Mouse (Mus musculus) neutrophil, adult 83 days (primary cell): ENCODE measurements around the gene Mad2l1bp. TPM values are rescaled to one million over a fixed set of nuclear protein-coding genes. Genes with fewer than 3 reads are reported as not detected.

Experiments
- total RNA-seq, 2 experiments: library from RNA; stranded (reverse); gene quantifications; one replicate each; pipeline ENCODE4 v1.2.4; 2023

Mad2l1bp gene
- total RNA-seq = 10 to 100 TPM; 16.6 to 20.6 TPM

GRCm38 (mm10) chr17:46152847-46153782, at the start of gene Mad2l1bp:
Gene Mad2l1bp, minus strand, starts transcription at chr17:46153553.

GRCm38 (mm10) chr17:46202421-46203071, 49.2 kb upstream of the Mad2l1bp start, which contains the start of the genes Polh and Xpo5:
Gene Polh, minus strand, starts transcription at chr17:46202645.
Gene Xpo5, plus strand, starts transcription at chr17:46202782.

GRCm38 (mm10) chr17:46160686-46161085, 7.3 kb upstream of the Mad2l1bp start, which contains the start of gene Gtpbp2:
Gene Gtpbp2, plus strand, starts transcription at chr17:46161032.

GRCm38 (mm10) chr17:46143578-46144423, 9.6 kb downstream of the Mad2l1bp start, which contains the start of gene Rsph9:
Gene Rsph9, minus strand, starts transcription at chr17:46144216.

GRCm38 (mm10) chr17:46110402-46111289, 42.7 kb downstream of the Mad2l1bp start, which contains the start of gene Mrps18a:
Gene Mrps18a, plus strand, starts transcription at chr17:46110986.

Other genes with a start within 250 kb of the Mad2l1bp start
- gene Vegfa, start 121.2 kb downstream of the Mad2l1bp start, total RNA-seq = 10 to 100 TPM; 33.7 to 40.6 TPM
- gene Mrps18a, start 42.6 kb downstream of the Mad2l1bp start, total RNA-seq = 10 to 100 TPM; 24.6 to 26.4 TPM
- under 1 TPM in 1 of 2 experiments, not detected in 1; 0.61 TPM for gene Rsph9, start 9.3 kb downstream of the Mad2l1bp start, total RNA-seq
- 100 to 1,000 TPM; 128 to 138 TPM for gene Gtpbp2, start 7.5 kb upstream of the Mad2l1bp start, total RNA-seq
- 10 to 100 TPM; 21.0 TPM for gene Polh, start 49.1 kb upstream of the Mad2l1bp start, total RNA-seq
- gene Xpo5, start 49.2 kb upstream of the Mad2l1bp start, total RNA-seq = 10 to 100 TPM; 20.3 to 22.9 TPM
- gene Polr1c, start 94.5 kb upstream of the Mad2l1bp start, total RNA-seq = 10 to 100 TPM; 22.6 to 22.7 TPM
- gene Yipf3, start 94.5 kb upstream of the Mad2l1bp start, total RNA-seq = 10 to 100 TPM; 75.7 to 76.7 TPM
- gene Lrrc73, start 100.0 kb upstream of the Mad2l1bp start, total RNA-seq = 1 to 10 TPM in 1 of 2 experiments, under 1 TPM in 1; 0.79 to 1.6 TPM
- gene Tjap1, start 129.5 kb upstream of the Mad2l1bp start, total RNA-seq = 10 to 100 TPM; 24.1 to 29.3 TPM
- gene Dlk2, start 143.9 kb upstream of the Mad2l1bp start, total RNA-seq = not detected
- 1 to 10 TPM; 6.4 to 6.8 TPM for gene Abcc10, start 174.8 kb upstream of the Mad2l1bp start, total RNA-seq
- gene Zfp318, start 230.2 kb upstream of the Mad2l1bp start, total RNA-seq = 1 to 10 TPM; 5.0 to 7.0 TPM